Mouse (Mus musculus): ENCODE results near the gene Bcl11a.

DNA sequence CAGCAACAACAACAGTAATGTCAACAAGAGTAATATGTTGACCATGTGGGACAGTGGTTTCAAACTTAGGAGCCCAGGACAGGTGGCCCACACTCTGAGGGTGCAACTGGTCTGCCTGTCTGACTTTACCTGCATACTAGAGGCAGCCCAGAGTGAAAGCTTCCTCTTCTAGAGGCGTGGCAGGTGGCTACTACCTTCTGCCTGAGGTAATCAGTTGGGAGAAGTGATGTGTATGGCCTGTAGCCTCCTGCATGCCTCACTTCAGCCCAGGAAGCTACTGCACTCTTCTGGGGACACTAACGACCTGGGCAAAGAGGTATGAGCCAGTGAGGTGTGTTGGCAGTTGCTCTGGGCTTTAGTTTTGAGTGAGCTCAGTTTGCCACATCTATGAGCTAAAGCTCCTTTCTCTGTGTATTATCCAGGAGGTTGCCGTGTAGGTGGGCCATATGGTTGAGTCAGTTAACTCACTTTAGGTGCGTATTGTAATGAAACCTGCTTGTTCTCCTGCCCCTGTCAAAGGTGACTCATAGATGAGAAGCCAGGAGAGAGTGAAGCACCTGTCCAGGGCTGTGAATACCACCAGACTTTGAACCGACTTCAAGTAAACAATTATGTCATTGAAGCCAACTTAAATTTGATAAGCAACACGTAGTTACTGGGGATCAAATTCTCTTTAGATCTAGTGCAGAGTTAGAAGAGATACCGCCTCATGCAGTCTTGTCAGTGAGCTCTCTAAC lies 38.9 kb downstream of the Bcl11a start:
- no peak for TF ChIP-seq POLR2A (IDR thresholded peaks at IDR 0.05; ENCODE audit: low read depth, low read length)
- TF ChIP-seq CTCF (conservative IDR thresholded peaks at IDR 0.05; ENCODE audit: insufficient read depth, insufficient read length, low read depth, low read length) = no peak

Measured in kidney, adult 2 months (tissue).